Mouse (Mus musculus): ENCODE measurements at regions not wholly inside any gene's neighbourhood (a gene's known extent, or its start where the extent isn't known, plus 50 kb on each side); places are given as distances from the start of the nearest gene placed in this dataset.

GRCm38 (mm10) chr10:43743188-43744120 lies 158.1 kb downstream of the Qrsl1 start:
- ATAC-seq (replicated peaks; ENCODE audit: low FRiP score, poor library complexity, severe bottlenecking): no peak

GRCm38 (mm10) chr10:43745931-43746630 lies 155.5 kb downstream of the Qrsl1 start:
- no peak for ATAC-seq (replicated peaks; ENCODE audit: low FRiP score, poor library complexity, severe bottlenecking)

GRCm38 (mm10) chr10:43746631-43747001 lies 154.9 kb downstream of the Qrsl1 start:
- ATAC-seq (replicated peaks; ENCODE audit: low FRiP score, poor library complexity, severe bottlenecking): no peak

- ATAC-seq (replicated peaks; ENCODE audit: low FRiP score, poor library complexity, severe bottlenecking): no peak
Measured at GRCm38 (mm10) chr10:43747541-43747940, 154.0 kb downstream of the Qrsl1 start.

GRCm38 (mm10) chr10:43748300-43748699 lies 153.2 kb downstream of the Qrsl1 start:
- no peak for ATAC-seq (replicated peaks; ENCODE audit: low FRiP score, poor library complexity, severe bottlenecking)

- no peak for ATAC-seq (replicated peaks; ENCODE audit: low FRiP score, poor library complexity, severe bottlenecking)
Measured at GRCm38 (mm10) chr10:43749496-43750110, 151.9 kb downstream of the Qrsl1 start.

GRCm38 (mm10) chr10:43750401-43750800 lies 151.1 kb downstream of the Qrsl1 start:
- no peak for ATAC-seq (replicated peaks; ENCODE audit: low FRiP score, poor library complexity, severe bottlenecking)

GRCm38 (mm10) chr10:43750854-43751253 lies 150.7 kb downstream of the Qrsl1 start:
- ATAC-seq (replicated peaks; ENCODE audit: low FRiP score, poor library complexity, severe bottlenecking): no peak

- ATAC-seq (replicated peaks; ENCODE audit: low FRiP score, poor library complexity, severe bottlenecking): peak; percentile 52
Measured at GRCm38 (mm10) chr10:43751881-43752675, 149.5 kb downstream of the Qrsl1 start.

GRCm38 (mm10) chr10:43756881-43757565 lies 144.5 kb downstream of the Qrsl1 start:
- ATAC-seq (replicated peaks; ENCODE audit: low FRiP score, poor library complexity, severe bottlenecking): no peak

- no peak for ATAC-seq (replicated peaks; ENCODE audit: low FRiP score, poor library complexity, severe bottlenecking)
Measured at GRCm38 (mm10) chr10:43758124-43759025, 143.2 kb downstream of the Qrsl1 start.

- no peak for ATAC-seq (replicated peaks; ENCODE audit: low FRiP score, poor library complexity, severe bottlenecking)
Measured at GRCm38 (mm10) chr10:43759186-43759905, 142.2 kb downstream of the Qrsl1 start.

- ATAC-seq (replicated peaks; ENCODE audit: low FRiP score, poor library complexity, severe bottlenecking): no peak
Measured at GRCm38 (mm10) chr10:43759906-43760281, 141.7 kb downstream of the Qrsl1 start.

GRCm38 (mm10) chr10:43761979-43762570 lies 139.5 kb downstream of the Qrsl1 start:
- ATAC-seq (replicated peaks; ENCODE audit: low FRiP score, poor library complexity, severe bottlenecking): no peak

GRCm38 (mm10) chr10:43764581-43764980 lies 137.0 kb downstream of the Qrsl1 start:
- ATAC-seq (replicated peaks; ENCODE audit: low FRiP score, poor library complexity, severe bottlenecking): no peak

- ATAC-seq (replicated peaks; ENCODE audit: low FRiP score, poor library complexity, severe bottlenecking): peak; percentile 89
Measured at GRCm38 (mm10) chr10:43765275-43765674, 136.3 kb downstream of the Qrsl1 start.

GRCm38 (mm10) chr10:43765829-43766486 lies 135.6 kb downstream of the Qrsl1 start:
- ATAC-seq (replicated peaks; ENCODE audit: low FRiP score, poor library complexity, severe bottlenecking): peak; percentile 74

Data from erythroblast, adult 5-6 weeks (primary cell).